Mouse (Mus musculus) heart, adult 2 months (tissue): ENCODE data around the gene Mfng. TPM values are rescaled to one million over a fixed set of nuclear protein-coding genes. Genes with fewer than 3 reads are reported as not detected.

Experiments used
- DNase-seq, 2 experiments: peaks; one replicate each; pipeline ENCODE4 v3.0.0; 2021
- H3K27ac ChIP-seq: fragments of 200-600 bp; 2 replicates; pipeline ENCODE4 v1.8.1; 2022
- H3K27me3 ChIP-seq: fragments of 200-500 bp; 2 replicates; pipeline ENCODE4 v1.6.1; 2012; ENCODE audit warnings: mild to moderate bottlenecking, low read length, inconsistent platforms, mixed read lengths; ENCODE audit not compliant: control insufficient read depth, insufficient read depth
- H3K36me3 ChIP-seq: fragments of 200-500 bp; 2 replicates; pipeline ENCODE4 v1.6.1; 2012; ENCODE audit warnings: low read length, inconsistent platforms; ENCODE audit not compliant: control insufficient read depth, insufficient read depth
- H3K4me1 ChIP-seq: fragments of 200-500 bp; 2 replicates; pipeline ENCODE4 v1.6.1; 2011; ENCODE audit warnings: low read length; ENCODE audit not compliant: control insufficient read depth, insufficient read depth
- H3K4me3 ChIP-seq: fragments of 200-600 bp; 2 replicates; pipeline ENCODE4 v1.8.1; 2022
- H3K79me2 ChIP-seq: fragments of 200-500 bp; replicated peaks from 2 replicates; pipeline ENCODE4 v1.6.1; 2012; ENCODE audit warnings: mild to moderate bottlenecking, inconsistent platforms, low read length, moderate library complexity, mixed read lengths; ENCODE audit not compliant: control insufficient read depth, insufficient read depth
- H3K9ac ChIP-seq: fragments of 200-500 bp; 2 replicates; pipeline ENCODE4 v1.6.1; 2012; ENCODE audit warnings: low read depth, mild to moderate bottlenecking, control low read depth, inconsistent platforms, low read length, mixed read lengths
- CTCF ChIP-seq: fragments of 200-600 bp; IDR thresholded peaks from 2 replicates; pipeline ENCODE4 v1.8.1; 2022; ENCODE audit warnings: antibody characterized with exemption, mild to moderate bottlenecking, moderate library complexity
- EP300 ChIP-seq: fragments of 200-500 bp; IDR thresholded peaks from 2 replicates; pipeline ENCODE4 v1.6.1; 2011; ENCODE audit warnings: low read depth, low read length, control low read depth; ENCODE audit not compliant: insufficient read depth
- POLR2A ChIP-seq: fragments of 200-500 bp; IDR thresholded peaks from 2 replicates; pipeline ENCODE4 v1.6.1; 2011; ENCODE audit warnings: mild to moderate bottlenecking, low read depth, low read length, control low read depth; ENCODE audit not compliant: insufficient read depth
- WGBS: fragments of 180-500 bp; shearing (Covaris S2); methylation state at CpG from one replicate; pipeline ENCODE4 v1.1.7; 2018; 5-methylcytosine and 5-hydroxymethylcytosine counted together
- intact Hi-C: fragments of 180-260 bp; cut with DNase I; formaldehyde crosslinking; loops from one replicate; pipeline ENCODE4 v1.15.1; 2025
- polyA plus RNA-seq: library from polyadenylated mRNA; depleted of rRNA; stranded (reverse); fragments of >200 nt; gene quantifications from 2 replicates; pipeline ENCODE4 v1.2.3, GENCODE M21; 2012
- total RNA-seq, 2 experiments: library from RNA; stranded (reverse); gene quantifications; 2 replicates each; pipeline ENCODE4 v1.2.3; 2021

The Mfng gene
- total and polyA plus RNA-seq, 3 experiments = 11.1 to 19.1 (median 11.6) TPM

DNA sequence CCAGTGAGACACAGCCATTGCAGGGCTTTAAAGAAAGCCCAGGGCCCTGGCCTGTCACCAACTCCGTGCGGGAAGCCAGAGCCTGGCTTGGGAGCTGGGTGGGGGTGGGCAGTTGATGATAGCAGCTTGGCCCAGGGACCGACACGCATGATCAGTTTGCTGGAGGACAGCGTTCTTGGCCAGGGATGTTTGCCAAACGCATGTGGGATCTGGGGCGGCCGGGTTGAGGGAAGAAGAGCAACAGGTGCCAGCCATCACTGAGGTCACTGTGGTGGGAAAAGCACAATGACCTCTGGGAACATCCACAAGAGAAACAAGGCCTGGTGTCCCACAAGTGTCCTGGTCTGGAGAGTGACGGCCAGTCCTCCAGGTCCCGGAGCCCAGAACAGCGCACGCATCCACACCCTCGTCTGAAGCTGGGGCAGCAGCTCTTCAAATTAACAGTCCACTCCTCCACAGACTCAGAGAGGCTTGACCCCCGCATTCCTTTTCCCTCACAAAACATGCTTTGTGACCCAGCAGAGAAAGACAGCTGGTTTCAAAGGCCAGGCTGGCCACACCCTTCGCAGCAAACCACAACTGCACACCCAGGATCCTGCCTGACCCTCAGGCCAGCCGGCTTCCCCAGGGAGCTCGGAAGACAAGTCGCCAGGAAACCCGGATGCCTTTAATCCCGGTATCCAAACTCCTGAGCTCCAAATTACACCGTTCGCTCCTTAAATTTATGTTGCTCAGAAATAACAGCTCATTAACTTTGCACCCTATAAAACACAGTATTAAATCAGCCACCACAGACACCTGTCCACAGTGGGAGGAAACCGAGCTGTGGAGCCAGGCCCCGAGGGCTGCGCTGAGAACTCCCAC is 23.2 kb upstream of the Mfng start:
- no peaks in the 10 kb centered on the region; the same call in 1 of the 2 replicates for H3K79me2 ChIP-seq
- H3K4me1 ChIP-seq = peaks cover 12% of the 10 kb centered on the region
- H3K27me3 ChIP-seq = no peaks in the 10 kb centered on the region
- intact Hi-C loops = no loop called here
- WGBS = 29% methylated on average over 25 of the region's 25 CpGs
- peak overlapping the region; percentile 12 for H3K4me3 ChIP-seq
- TF ChIP-seq CTCF (no peak), EP300 (no peak), POLR2A (no peak)
- peak; percentile 70 to 77 for DNase-seq
- peak overlapping the region; percentile 57 for H3K27ac ChIP-seq
- H3K9ac ChIP-seq = peak overlapping the region; percentile 10; the same call in 1 of the 2 replicates
- H3K36me3 ChIP-seq = peaks cover 2% of the 10 kb centered on the region

DNA sequence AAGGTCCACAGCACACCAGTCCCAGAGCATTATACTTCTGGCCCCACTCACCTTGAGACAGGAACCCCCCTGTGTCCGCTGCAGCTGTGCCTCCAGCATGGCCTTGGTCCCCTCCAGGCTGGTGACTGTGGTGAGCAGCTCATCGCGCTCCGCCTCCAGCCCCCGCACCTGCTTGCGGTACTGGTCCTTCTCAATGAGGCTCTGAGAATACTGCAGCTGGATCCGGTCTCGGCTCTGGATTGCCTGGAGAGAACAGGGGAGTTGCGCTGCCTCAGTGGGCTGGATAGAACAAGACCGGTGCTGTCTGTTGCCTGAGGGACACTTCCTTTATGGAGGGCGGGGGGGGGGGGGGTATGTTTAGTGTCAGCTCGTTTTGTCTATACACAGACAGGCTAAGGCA is 17.7 kb upstream of the Mfng start:
- intact Hi-C loops = no loop called here

DNA sequence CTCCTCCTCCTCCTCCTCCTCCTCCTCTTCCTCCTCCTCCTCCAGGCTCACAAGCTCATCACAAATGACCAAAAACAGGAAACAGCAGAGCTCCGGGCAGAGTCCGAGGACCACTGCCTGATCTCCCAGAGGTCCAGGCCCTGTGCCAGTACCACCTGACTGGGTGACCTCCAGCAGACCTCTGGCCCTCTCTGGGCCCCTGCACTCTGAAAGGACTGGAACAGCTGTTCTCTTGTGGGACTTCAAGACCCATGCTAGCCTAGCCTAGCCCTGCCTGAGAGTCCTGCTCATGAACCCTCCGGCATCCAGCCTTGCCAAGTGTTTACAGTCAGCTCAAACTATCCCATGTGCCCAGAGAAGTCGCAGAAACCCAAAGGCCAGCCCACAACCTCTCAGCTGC is 17.2 kb upstream of the Mfng start:
- H3K36me3 ChIP-seq = peaks cover 12% of the 10 kb centered on the region
- peaks cover 34% of the 10 kb centered on the region for H3K4me1 ChIP-seq
- no peaks in the 10 kb centered on the region for H3K79me2 ChIP-seq
- H3K4me3 ChIP-seq = no peak overlapping the region
- peak overlapping the region; percentile 39 for H3K9ac ChIP-seq
- TF ChIP-seq EP300 (no peak), POLR2A (no peak), CTCF (no peak)
- DNase-seq = peak; percentile 72 to 74
- intact Hi-C loops = no loop called here
- H3K27ac ChIP-seq = peak overlapping the region; percentile 74
- H3K27me3 ChIP-seq = no peaks in the 10 kb centered on the region
- WGBS = 18% methylated on average over 4 of the region's 4 CpGs

More for the DNA sequence above, 17.7 kb upstream of the Mfng start:
- Histone ChIP-seq H3K9ac (peak overlapping the region; percentile 39), H3K36me3 (peaks cover 12% of the 10 kb centered on the region), H3K27me3 (no peaks in the 10 kb centered on the region), H3K79me2 (no peaks in the 10 kb centered on the region), H3K27ac (peak overlapping the region; percentile 74), H3K4me3 (no peak overlapping the region), H3K4me1 (peaks cover 31% of the 10 kb centered on the region)
- TF ChIP-seq EP300 (no peak), CTCF (no peak), POLR2A (no peak)
- 63% methylated on average over 12 of the region's 12 CpGs for WGBS
- DNase-seq = no peak

DNA sequence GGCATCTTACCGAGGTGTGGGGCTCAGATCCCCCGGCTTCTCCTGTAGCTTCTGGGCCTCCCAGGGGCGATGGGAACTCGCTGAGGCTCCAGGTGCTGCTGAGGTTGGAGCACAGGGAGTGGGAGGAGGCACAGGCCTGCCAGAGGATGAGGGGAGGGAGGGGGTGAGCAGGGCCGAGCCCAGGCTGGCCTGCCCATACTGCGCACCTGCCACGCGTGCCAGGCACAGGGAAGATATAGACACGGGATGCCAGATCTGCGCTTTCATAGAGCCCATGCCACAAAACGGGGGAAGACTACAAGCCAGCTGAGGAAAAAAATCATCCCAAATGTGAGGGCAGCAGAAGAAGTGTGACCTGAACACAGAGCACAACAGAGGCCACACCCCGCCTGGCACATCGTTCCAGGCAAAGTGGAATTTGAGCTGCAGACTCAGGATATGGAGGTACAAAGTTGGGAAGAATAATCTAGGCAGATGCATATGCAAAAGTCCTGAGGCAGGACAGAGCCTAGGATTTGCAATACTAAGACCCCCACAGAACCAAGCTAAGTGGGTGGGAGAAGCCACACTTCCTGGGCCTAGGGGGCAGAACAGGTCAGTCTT is 16.5 kb upstream of the Mfng start:
- no peaks in the 10 kb centered on the region for H3K27me3 ChIP-seq
- H3K4me1 ChIP-seq = peaks cover 39% of the 10 kb centered on the region
- WGBS = 72% methylated on average over 13 of the region's 13 CpGs
- no peaks in the 10 kb centered on the region for H3K79me2 ChIP-seq
- no peak overlapping the region for H3K4me3 ChIP-seq
- no peak for TF ChIP-seq EP300
- TF ChIP-seq CTCF = no peak
- no peak for TF ChIP-seq POLR2A
- H3K27ac ChIP-seq = peak overlapping the region; percentile 61
- peaks cover 15% of the 10 kb centered on the region for H3K36me3 ChIP-seq
- DNase-seq = no peak
- intact Hi-C loops = loop anchor here (5.0 kb wide), 1 partner anchor 263 kb away; no protein-coding TSS in a partner anchor
- H3K9ac ChIP-seq = no peak overlapping the region

DNA sequence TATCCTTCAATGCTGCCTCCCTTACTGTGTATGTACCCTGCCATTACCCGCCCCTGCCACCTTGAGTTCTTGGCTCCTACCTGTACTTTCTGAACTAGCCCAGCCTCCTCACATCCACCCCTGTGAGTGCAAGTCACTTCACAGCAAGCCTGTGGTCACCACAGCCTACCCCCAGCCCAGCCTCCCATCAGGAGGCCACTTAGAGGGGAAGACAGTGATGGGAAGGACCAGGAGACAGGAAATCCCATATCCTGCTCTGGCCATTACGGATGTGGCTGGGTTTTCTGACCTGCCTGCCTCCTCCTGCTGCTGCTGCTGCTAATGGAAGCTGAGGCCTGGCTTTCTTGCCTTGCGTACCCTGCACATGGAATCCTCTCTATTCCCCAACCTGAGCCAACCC is 14.8 kb upstream of the Mfng start:
- 0 out of 2 replicates have a peak, but pooled peaks have one; percentile 66 for TF ChIP-seq EP300
- no peak for TF ChIP-seq CTCF
- Histone ChIP-seq H3K27ac (peak overlapping the region; percentile 92), H3K27me3 (no peaks in the 10 kb centered on the region), H3K4me1 (peaks cover 42% of the 10 kb centered on the region), H3K4me3 (no peak overlapping the region), H3K36me3 (peaks cover 15% of the 10 kb centered on the region), H3K9ac (0 out of 2 replicates have a peak overlapping the region, but pooled peaks have one; percentile 1), H3K79me2 (no peaks in the 10 kb centered on the region)
- 40% methylated on average over 3 of the region's 3 CpGs for WGBS
- intact Hi-C loops = loop anchor here (5.0 kb wide), 1 partner anchor 261 kb away; no protein-coding TSS in a partner anchor
- DNase-seq = peak in 1 of 2 experiments; percentile 51
